Mouse (Mus musculus): Measurements from ENCODE around the gene Matn4.

DNA sequence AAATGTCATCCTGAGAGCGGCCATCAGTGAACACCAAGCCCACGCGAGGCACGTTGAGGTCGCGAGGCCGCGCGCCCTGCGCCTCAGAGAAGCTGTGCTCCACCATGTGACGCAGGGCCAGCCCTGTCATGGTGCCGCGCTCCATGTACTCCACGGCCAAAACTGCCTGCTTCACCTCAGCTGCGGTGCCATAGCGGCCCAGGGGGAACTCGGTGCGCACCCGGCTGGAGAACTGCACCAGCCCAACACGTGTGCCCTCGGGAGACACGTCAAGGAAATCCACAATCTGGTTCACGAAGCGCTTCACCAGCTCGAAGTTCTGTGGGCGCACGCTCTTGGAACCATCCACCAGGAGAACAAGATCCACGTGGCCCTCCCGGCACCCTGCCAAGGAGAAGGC, 11.8 kb downstream of the Matn4 start:
- no peak for TF ChIP-seq CTCF (IDR thresholded peaks at IDR 0.05; ENCODE audit: low read depth, low read length)
- TF ChIP-seq POLR2A (IDR thresholded peaks at IDR 0.05; ENCODE audit: extremely low read depth, insufficient read depth, low read length) = no peak
